Mouse (Mus musculus) heart, embryonic 14.5 days (tissue): ENCODE measurements around the gene Asic2. TPM values are rescaled to one million over a fixed set of nuclear protein-coding genes. Genes with fewer than 3 reads are reported as not detected.

Experiments
- ATAC-seq: fragments of 200-750 bp; cut with Nextera tagmentation; 2 replicates; pipeline ENCODE4 v1.8.0; 2017; ENCODE audit warnings: low read depth, moderate TSS enrichment; ENCODE audit not compliant: insufficient number of reproducible peaks, insufficient read depth, low FRiP score
- H3K27ac ChIP-seq, 2 experiments: fragments of 200-500 bp in 1 of 2; fragments of 300-500 bp in 1 of 2; sonication (generic) in 1 of 2; replicated peaks in 1 of 2; 2 replicates each; pipeline ENCODE4 v1.5.1; 2012 to 2014; ENCODE audit warnings: low read depth in 2 of 2, low read length in 2 of 2, control low read depth in 1 of 2, mild to moderate bottlenecking in 1 of 2, mixed read lengths in 1 of 2; ENCODE audit not compliant: control insufficient read depth in 1 of 2, insufficient read depth in 1 of 2
- H3K27me3 ChIP-seq: fragments of 300-500 bp; sonication (generic); 2 replicates; pipeline ENCODE4 v1.6.1; 2014; ENCODE audit warnings: mild to moderate bottlenecking, low read length, control low read depth; ENCODE audit not compliant: control insufficient read depth, insufficient read depth
- H3K36me3 ChIP-seq: fragments of 300-500 bp; sonication (generic); 2 replicates; pipeline ENCODE4 v1.6.1; 2014; ENCODE audit warnings: mild to moderate bottlenecking, control low read depth, low read length, mixed read lengths; ENCODE audit not compliant: control insufficient read depth, insufficient read depth
- H3K4me1 ChIP-seq, 2 experiments: fragments of 200-500 bp in 1 of 2; fragments of 300-500 bp in 1 of 2; sonication (generic) in 1 of 2; 2 replicates each; pipeline ENCODE4 v1.6.1; 2012 to 2014; ENCODE audit warnings: low read length in 2 of 2, control low read depth in 1 of 2, mixed read lengths in 1 of 2; ENCODE audit not compliant: control insufficient read depth in 2 of 2, insufficient read depth in 2 of 2
- H3K4me2 ChIP-seq: fragments of 300-500 bp; sonication (generic); 2 replicates; pipeline ENCODE4 v1.6.1; 2014; ENCODE audit warnings: mild to moderate bottlenecking, low read length
- H3K4me3 ChIP-seq, 2 experiments: fragments of 200-500 bp in 1 of 2; fragments of 300-500 bp in 1 of 2; sonication (generic) in 1 of 2; 2 replicates each; pipeline ENCODE4 v1.5.1; 2012 to 2014; ENCODE audit warnings: low read length in 2 of 2, mild to moderate bottlenecking in 2 of 2, control low read depth in 1 of 2, low read depth in 1 of 2, moderate library complexity in 1 of 2; ENCODE audit not compliant: control insufficient read depth in 1 of 2, insufficient read depth in 1 of 2
- H3K9ac ChIP-seq: fragments of 300-500 bp; sonication (generic); 2 replicates; pipeline ENCODE4 v1.6.1; 2014; ENCODE audit warnings: mild to moderate bottlenecking, low read length
- H3K9me3 ChIP-seq: fragments of 300-500 bp; sonication (generic); 2 replicates; pipeline ENCODE4 v1.6.1; 2016; ENCODE audit warnings: low read length, control low read depth; ENCODE audit not compliant: control insufficient read depth
- WGBS: fragments of 180-500 bp; shearing (Covaris S2); extraction: QIAGEN DNeasy Blood & Tissue Kit; methylation state at CpG from one replicate; pipeline ENCODE4 v1.1.7; 2014; 5-methylcytosine and 5-hydroxymethylcytosine counted together
- polyA plus RNA-seq: library from polyadenylated mRNA; unstranded; fragments of >200 nt; fragmentation: Nextera tagmentation; extraction: Ambion mirVana; gene quantifications from 2 replicates; pipeline ENCODE4 v1.2.1, GENCODE M21; 2014

Gene Asic2
- polyA plus RNA-seq, 1 experiment from 2014 or later, result not detected

DNA sequence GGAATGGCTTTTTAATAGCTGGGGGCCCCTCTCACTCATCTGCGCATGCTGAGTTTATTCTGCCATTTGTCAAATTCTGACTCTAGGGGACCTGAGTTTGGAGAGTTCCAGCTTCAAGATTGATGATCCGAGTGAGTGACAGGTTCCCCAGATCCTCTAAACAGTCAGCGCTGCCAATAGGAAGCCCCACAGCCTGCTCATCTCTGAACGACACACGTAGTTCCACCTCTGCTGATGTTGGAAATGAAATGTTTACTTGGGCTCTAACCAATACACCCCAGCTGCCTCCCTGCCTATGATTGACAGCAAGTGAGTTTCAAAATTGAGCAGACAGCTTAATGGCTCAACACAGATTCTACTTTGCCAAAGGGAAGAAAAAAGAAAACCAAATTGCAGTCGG, 685.1 kb downstream of the Asic2 start:
- H3K4me1 ChIP-seq, result no peaks in the 10 kb centered on the region
- WGBS, result 52% methylated on average over 6 of the region's 6 CpGs
- no peak overlapping the region for H3K4me2 ChIP-seq
- no peak for ATAC-seq
- H3K9ac ChIP-seq, result no peak overlapping the region
- no peaks in the 10 kb centered on the region for H3K9me3 ChIP-seq
- no peak overlapping the region for H3K4me3 ChIP-seq
- H3K27me3 ChIP-seq, result peaks cover 12% of the 10 kb centered on the region; the same call in 1 of the 2 replicates
- no peaks in the 10 kb centered on the region for H3K36me3 ChIP-seq
- no peak overlapping the region for H3K27ac ChIP-seq

DNA sequence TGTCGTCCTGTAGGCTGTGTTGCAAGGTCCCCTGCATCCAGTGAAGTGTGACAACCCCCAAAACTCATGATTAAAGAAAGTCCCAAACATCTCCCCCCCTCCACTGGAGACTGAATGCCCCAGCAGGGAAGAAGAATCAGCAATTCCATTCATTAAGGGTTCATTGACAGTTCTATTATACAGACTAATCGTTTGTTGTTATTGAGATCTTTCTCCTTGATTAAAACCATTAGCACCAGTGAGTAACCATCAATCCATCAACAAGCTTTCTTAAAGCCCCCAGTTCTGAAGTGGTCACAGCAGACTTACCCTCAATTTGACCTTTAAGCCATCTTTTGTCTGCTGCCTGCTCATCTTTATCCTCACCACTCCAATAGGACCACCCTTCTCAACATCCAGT, 688.2 kb downstream of the Asic2 start:
- Histone ChIP-seq H3K36me3 (no peaks in the 10 kb centered on the region), H3K9ac (no peak overlapping the region), H3K4me2 (no peak overlapping the region), H3K27me3 (peaks cover 12% of the 10 kb centered on the region; the same call in 1 of the 2 replicates), H3K9me3 (no peaks in the 10 kb centered on the region), H3K4me1 (no peaks in the 10 kb centered on the region), H3K4me3 (no peak overlapping the region), H3K27ac (no peak overlapping the region)
- 25% methylated on average over 2 of the region's 2 CpGs for WGBS
- ATAC-seq, result no peak

GRCm38 (mm10) chr11:81277406-81277805, 690.9 kb downstream of the Asic2 start:
- no peak for ATAC-seq
- Histone ChIP-seq H3K27ac (no peak overlapping the region), H3K27me3 (peaks cover 12% of the 10 kb centered on the region; the same call in 1 of the 2 replicates), H3K4me1 (no peaks in the 10 kb centered on the region), H3K9ac (no peak overlapping the region), H3K36me3 (no peaks in the 10 kb centered on the region), H3K4me3 (no peak overlapping the region), H3K4me2 (no peak overlapping the region), H3K9me3 (no peaks in the 10 kb centered on the region)
- 57% methylated on average over 5 of the region's 5 CpGs for WGBS

- Histone ChIP-seq H3K27me3 (no peaks in the 10 kb centered on the region), H3K27ac (no peak overlapping the region), H3K9ac (no peak overlapping the region), H3K36me3 (no peaks in the 10 kb centered on the region), H3K9me3 (0 out of 2 replicates have a peak, but pooled peaks cover 3% of the 10 kb centered on the region), H3K4me1 (no peaks in the 10 kb centered on the region), H3K4me2 (no peak overlapping the region), H3K4me3 (no peak overlapping the region)
- no peak for ATAC-seq
- WGBS, result 85% methylated on average over 16 of the region's 16 CpGs
Observed at GRCm38 (mm10) chr11:81272677-81273418, 695.4 kb downstream of the Asic2 start.

- H3K4me2 ChIP-seq, result no peak overlapping the region
- H3K4me1 ChIP-seq, result no peaks in the 10 kb centered on the region
- H3K27ac ChIP-seq, result no peak overlapping the region
- H3K9ac ChIP-seq, result no peak overlapping the region
- 0 out of 2 replicates have a peak, but pooled peaks cover 3% of the 10 kb centered on the region for H3K9me3 ChIP-seq
- no peak overlapping the region for H3K4me3 ChIP-seq
- H3K36me3 ChIP-seq, result no peaks in the 10 kb centered on the region
- 70% methylated on average over 1 of the region's 1 CpGs for WGBS
- no peaks in the 10 kb centered on the region for H3K27me3 ChIP-seq
- ATAC-seq, result no peak
Observed at GRCm38 (mm10) chr11:81271422-81271821, 696.8 kb downstream of the Asic2 start.

GRCm38 (mm10) chr11:81270518-81270917, 697.7 kb downstream of the Asic2 start:
- ATAC-seq, result no peak

GRCm38 (mm10) chr11:81263757-81264156, 704.5 kb downstream of the Asic2 start:
- H3K4me1 ChIP-seq, result no peaks in the 10 kb centered on the region
- no peak overlapping the region for H3K4me3 ChIP-seq
- no peak for ATAC-seq
- no peak overlapping the region for H3K9ac ChIP-seq
- H3K9me3 ChIP-seq, result 0 out of 2 replicates have a peak, but pooled peaks cover 3% of the 10 kb centered on the region
- no peak overlapping the region for H3K27ac ChIP-seq
- H3K36me3 ChIP-seq, result no peaks in the 10 kb centered on the region
- no peaks in the 10 kb centered on the region for H3K27me3 ChIP-seq
- 61% methylated on average over 2 of the region's 2 CpGs for WGBS
- no peak overlapping the region for H3K4me2 ChIP-seq

More at GRCm38 (mm10) chr11:81270518-81270917, 697.7 kb downstream of the Asic2 start:
- no peak overlapping the region for H3K27ac ChIP-seq
- H3K4me2 ChIP-seq, result no peak overlapping the region
- 64% methylated on average over 7 of the region's 7 CpGs for WGBS
- no peaks in the 10 kb centered on the region for H3K27me3 ChIP-seq
- H3K4me1 ChIP-seq, result no peaks in the 10 kb centered on the region
- H3K4me3 ChIP-seq, result no peak overlapping the region
- no peaks in the 10 kb centered on the region for H3K36me3 ChIP-seq
- no peak overlapping the region for H3K9ac ChIP-seq
- H3K9me3 ChIP-seq, result 0 out of 2 replicates have a peak, but pooled peaks cover 3% of the 10 kb centered on the region
